Mouse (Mus musculus) heart, adult 8-10 months (tissue): ENCODE results near the gene Gm7145. TPM values are rescaled to one million over a fixed set of nuclear protein-coding genes. Genes with fewer than 3 reads are reported as not detected.
"Not testable (repeated sequence)": the region's sequence is repeated elsewhere in the genome, so short reads cannot be mapped to it uniquely, and the experiment has no call there.

Source experiments
- DNase-seq: peaks from one replicate; pipeline ENCODE4 v3.0.0; 2022; ENCODE audit warnings: low spot score
- total RNA-seq, 4 experiments: library from RNA; stranded (reverse); gene quantifications; 2 replicates each; pipeline ENCODE4 v1.2.4; 2022

The Gm7145 gene
- not detected for total RNA-seq

DNA sequence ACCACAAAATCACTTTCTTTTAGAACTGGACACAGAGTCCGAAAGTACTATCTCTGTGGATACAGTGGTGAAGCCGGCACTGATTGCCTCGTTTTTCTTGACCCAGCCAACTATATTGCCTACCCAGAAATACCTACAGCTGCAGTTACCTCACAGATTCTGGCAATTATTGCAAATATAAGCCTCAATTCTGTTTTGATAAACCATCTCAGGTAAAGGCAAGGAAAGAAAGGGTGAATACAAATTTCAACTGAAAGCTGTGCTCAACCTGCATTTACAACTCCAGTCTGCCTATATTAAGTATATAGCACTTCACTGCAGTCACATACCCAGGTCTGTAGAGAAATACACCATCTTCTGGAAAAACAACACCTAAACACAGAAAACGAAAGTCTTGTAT is at the start of gene Gm7145:
TSS of gene Gm7145 (plus strand) at position 301 of the 400 bp plus-strand sequence.
- DNase-seq = no peak

DNA sequence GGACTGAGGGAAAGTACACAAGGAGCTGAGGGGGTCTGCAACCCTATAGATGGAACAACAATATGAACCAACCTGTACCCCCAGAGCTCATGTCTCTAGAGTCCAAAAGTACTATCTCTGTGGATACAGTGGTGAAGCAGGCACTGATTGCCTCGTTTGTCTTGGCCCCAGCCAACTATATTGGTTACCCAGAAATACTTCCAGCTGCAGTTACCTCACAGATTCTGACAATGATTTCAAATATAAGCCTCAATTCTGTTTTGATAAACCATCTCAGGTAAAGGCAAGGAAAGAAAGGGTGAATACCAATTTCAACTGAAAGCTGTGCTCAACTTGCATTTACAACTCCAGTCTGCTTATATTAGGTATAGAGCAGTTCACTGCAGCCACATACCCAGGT is 38.0 kb upstream of the Gm7145 start, which contains the start of gene Gm28168:
TSS of gene Gm28168 (plus strand) at position 301 of the 400 bp plus-strand sequence.
- DNase-seq = not testable (repeated sequence)

DNA sequence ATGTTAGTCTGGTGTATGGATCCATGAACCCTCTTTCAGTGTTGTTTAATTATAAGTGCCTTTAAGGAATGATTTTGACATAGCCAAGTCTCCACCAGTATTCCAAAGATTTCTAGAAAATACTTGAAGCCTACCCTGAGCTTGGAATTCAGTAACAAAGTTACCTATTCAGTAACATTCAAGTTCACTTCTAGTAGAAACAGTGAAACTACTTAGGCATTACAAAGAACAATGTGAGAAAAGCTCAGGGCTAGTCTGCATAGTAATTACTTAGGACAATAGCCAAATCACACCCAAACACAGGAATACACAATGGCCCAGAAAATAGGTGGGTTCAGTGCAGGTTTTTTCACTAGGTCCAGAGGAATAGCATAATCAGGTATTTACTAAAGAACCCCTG is 38.1 kb downstream of the Gm7145 start:
- DNase-seq = not testable (repeated sequence)

DNA sequence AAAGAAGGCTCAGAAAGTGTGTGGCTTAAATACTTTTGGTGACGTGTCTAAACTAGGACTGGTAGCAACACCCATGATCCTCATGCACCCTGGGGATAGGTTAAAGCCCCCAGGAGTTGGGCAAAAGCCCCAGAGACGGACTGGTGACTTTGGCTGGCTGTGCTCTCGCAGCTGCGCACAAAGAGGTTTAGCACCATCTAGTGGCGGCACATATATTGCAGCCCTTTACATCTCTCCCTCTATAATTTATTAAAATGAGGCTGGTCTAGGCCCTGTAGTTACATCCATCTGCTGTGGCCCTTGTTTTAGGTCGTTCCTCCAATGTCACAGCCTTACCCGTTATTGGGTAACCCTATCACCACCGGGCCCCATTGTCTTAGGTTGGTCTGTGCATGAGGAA is 47.0 kb downstream of the Gm7145 start:
- DNase-seq = not testable (repeated sequence)

Other genes starting within 250 kb of the Gm7145 start
- not detected for gene B020011L13Rik, start 184.8 kb upstream of the Gm7145 start, total RNA-seq
- gene Gm28360, start 135.9 kb upstream of the Gm7145 start, total RNA-seq = not detected
- not detected for gene Gm28168, start 37.9 kb upstream of the Gm7145 start, total RNA-seq
- gene Gm29106, start 210.6 kb downstream of the Gm7145 start, total RNA-seq = not detected